13 mouse cellular contexts compared by ENCODE assay signal in genomic region chr11:7065388-7065787, GRCm38 (mm10). TPM values are rescaled to one million over a fixed set of nuclear protein-coding genes. Genes with fewer than 3 reads are reported as not detected.
DNase-seq lines count a peak whose midpoint lies in the region; ATAC-seq lines count a peak whose summit lies in the region.
"Had no signal": no experiment of that assay in that cellular context is flagged by ENCODE, and none has a peak within 500 bp of the region (broad histone marks: within the 10 kb centered on the region; RNA-seq: fewer than 3 reads in every experiment).

No protein-coding gene starts in this region.

- H3K4me2 ChIP-seq in heart, embryonic 12.5 days = peak overlapping the region; percentile 93; the same call in 1 of the 2 replicates
- peak overlapping the region; percentile 94 for H3K4me2 ChIP-seq in forebrain, embryonic 14.5 days (ENCODE audit: low read length)
- peak overlapping the region; percentile 83 for H3K4me2 ChIP-seq in midbrain, embryonic 12.5 days (replicated peaks)
- H3K4me2 ChIP-seq: liver, embryonic 13.5 days had no signal

- no peak overlapping the region for H3K27ac ChIP-seq in heart, embryonic 12.5 days (ENCODE audit: poor library complexity, severe bottlenecking)
- H3K27ac ChIP-seq in forebrain, embryonic 14.5 days (ENCODE audit: low read depth, low read length) = no peak overlapping the region
- H3K27ac ChIP-seq in midbrain, embryonic 12.5 days (replicated peaks) = no peak overlapping the region
- H3K27ac ChIP-seq: gastrocnemius, adult 2 months; liver, embryonic 13.5 days had no signal

- no peak for DNase-seq in heart, postnatal 14 days
- peak; percentile 20 for DNase-seq in R1 (ENCODE audit: low read depth, low spot score)
- no peak for DNase-seq in forebrain, embryonic 14.5 days (ENCODE audit: low spot score)
- no peak for DNase-seq in urinary bladder, postnatal 14 days (ENCODE audit: low spot score)
- DNase-seq in layer of hippocampus, adult 11-12 months (ENCODE audit: low spot score) = no peak
- DNase-seq: gastrocnemius, adult 2 months; liver, embryonic 13.5 days; thymus, postnatal 14 days had no signal

- peaks cover 89% of the 10 kb centered on the region for H3K27me3 ChIP-seq in heart, embryonic 12.5 days (replicated peaks)
- peaks cover 25% of the 10 kb centered on the region for H3K27me3 ChIP-seq in forebrain, embryonic 14.5 days (replicated peaks; ENCODE audit: control insufficient read depth, insufficient read depth, low read length)
- peaks cover 65% of the 10 kb centered on the region for H3K27me3 ChIP-seq in midbrain, embryonic 12.5 days

- intact Hi-C loops in heart, postnatal 14 days (cut with DNase I) = no loop called here

- 16% methylated on average over 4 of the region's 4 CpGs for WGBS in heart, embryonic 12.5 days
- 6% methylated on average over 4 of the region's 4 CpGs for WGBS in forebrain, embryonic 14.5 days
- 9% methylated on average over 4 of the region's 4 CpGs for WGBS in midbrain, embryonic 12.5 days

- no peak overlapping the region for H3K9ac ChIP-seq in heart, embryonic 12.5 days
- H3K9ac ChIP-seq in forebrain, embryonic 14.5 days (ENCODE audit: low read length) = no peak overlapping the region
- 0 out of 2 replicates have a peak overlapping the region, but pooled peaks have one; percentile 20 for H3K9ac ChIP-seq in midbrain, embryonic 12.5 days (replicated peaks)
- H3K9ac ChIP-seq: liver, embryonic 13.5 days had no signal

- no peaks in the 10 kb centered on the region for H3K36me3 ChIP-seq in heart, embryonic 12.5 days
- no peaks in the 10 kb centered on the region for H3K36me3 ChIP-seq in forebrain, embryonic 14.5 days (ENCODE audit: control insufficient read depth, insufficient read depth, low read length)
- H3K36me3 ChIP-seq in midbrain, embryonic 12.5 days = no peaks in the 10 kb centered on the region
- H3K36me3 ChIP-seq: liver, embryonic 13.5 days had no signal

- H3K4me1 ChIP-seq in heart, embryonic 12.5 days (replicated peaks) = peaks cover 21% of the 10 kb centered on the region; the same call in 1 of the 2 replicates
- H3K4me1 ChIP-seq in forebrain, embryonic 14.5 days (ENCODE audit: control insufficient read depth, insufficient read depth, low read length) = peaks cover 9% of the 10 kb centered on the region
- peaks cover 19% of the 10 kb centered on the region for H3K4me1 ChIP-seq in midbrain, embryonic 12.5 days
- H3K4me1 ChIP-seq: liver, embryonic 13.5 days had no signal

- H3K9me3 ChIP-seq in heart, embryonic 12.5 days (replicated peaks) = no peaks in the 10 kb centered on the region
- no peaks in the 10 kb centered on the region for H3K9me3 ChIP-seq in forebrain, embryonic 14.5 days (replicated peaks; ENCODE audit: control insufficient read depth, low read length)
- H3K9me3 ChIP-seq in midbrain, embryonic 12.5 days = no peaks in the 10 kb centered on the region
- H3K9me3 ChIP-seq: liver, embryonic 13.5 days had no signal

- no peak overlapping the region for H3K4me3 ChIP-seq in heart, embryonic 12.5 days
- H3K4me3 ChIP-seq in forebrain, embryonic 14.5 days (ENCODE audit: low read depth, low read length) = no peak overlapping the region; the same call in 1 of the 2 replicates
- peak overlapping the region; percentile 63; the same call in 1 of the 2 replicates for H3K4me3 ChIP-seq in midbrain, embryonic 12.5 days
- H3K4me3 ChIP-seq: liver, embryonic 13.5 days had no signal

- ATAC-seq in heart, embryonic 12.5 days (ENCODE audit: insufficient number of reproducible peaks, low FRiP score) = no peak
- no peak for ATAC-seq in forebrain, embryonic 14.5 days
- ATAC-seq in midbrain, embryonic 12.5 days (ENCODE audit: low FRiP score, low read depth) = no peak
- no peak for ATAC-seq in inflammation-experienced regulatory T-cells, adult 6 months
- ATAC-seq: activated CD4-positive, CD25-positive, alpha-beta regulatory T cell, adult 4 months had no signal

RNA-seq across cellular contexts. Expression of gene Adcy1, which starts 2.1 kb away (rescaled TPM):
- polyA plus RNA-seq in heart, embryonic 12.5 days (2016; fragmentation: Nextera tagmentation; extraction: Ambion mirVana) = 1.2 and 1.3 TPM in 2 replicates
- total RNA-seq in heart, postnatal 14 days (2021) = 1 to 10 TPM; 1.0 to 1.7 TPM
- 5.0 and 7.9 TPM in 2 replicates for polyA plus RNA-seq in forebrain, embryonic 14.5 days (2014; fragmentation: Nextera tagmentation; extraction: Ambion mirVana)
- polyA plus RNA-seq in midbrain, embryonic 12.5 days (2016; fragmentation: Nextera tagmentation; extraction: Ambion mirVana) = 2.0 and 2.5 TPM in 2 replicates
- under 1 TPM in 1 of 3 experiments, not detected in 2; 0.08 TPM for polyA plus RNA-seq in inflammation-experienced regulatory T-cells, adult 6 months (2017; shearing (Covaris generic))
- total RNA-seq: megakaryocyte-erythroid progenitor cell, adult 5-6 weeks had no signal
